Mouse (Mus musculus): Measurements from ENCODE around the gene Nudt17. TPM values are rescaled to one million over a fixed set of nuclear protein-coding genes. Genes with fewer than 3 reads are reported as not detected.
"Not testable (repeated sequence)": the region's sequence is repeated elsewhere in the genome, so short reads cannot be mapped to it uniquely, and the experiment has no call there.

Nudt17 gene
- total RNA-seq (2017), result 1.2 TPM in 2 replicates

- ATAC-seq (ENCODE audit: extremely low read depth, insufficient number of reproducible peaks, low FRiP score, poor library complexity, severe bottlenecking), result peak; percentile 59
Measured at GRCm38 (mm10) chr3:96707903-96708683, at the start of gene Nudt17. Gene Nudt17, minus strand, starts transcription at chr3:96708562.

- ATAC-seq (ENCODE audit: extremely low read depth, insufficient number of reproducible peaks, low FRiP score, poor library complexity, severe bottlenecking), result no peak
Measured at GRCm38 (mm10) chr3:96757691-96758090, 49.3 kb upstream of the Nudt17 start.

- no peak for ATAC-seq (ENCODE audit: extremely low read depth, insufficient number of reproducible peaks, low FRiP score, poor library complexity, severe bottlenecking)
Measured at GRCm38 (mm10) chr3:96755935-96756334, 47.6 kb upstream of the Nudt17 start.

- ATAC-seq (ENCODE audit: extremely low read depth, insufficient number of reproducible peaks, low FRiP score, poor library complexity, severe bottlenecking), result no peak
Measured at GRCm38 (mm10) chr3:96746829-96747228, 38.5 kb upstream of the Nudt17 start.

GRCm38 (mm10) chr3:96744348-96744747 lies 36.0 kb upstream of the Nudt17 start:
- ATAC-seq (ENCODE audit: extremely low read depth, insufficient number of reproducible peaks, low FRiP score, poor library complexity, severe bottlenecking), result no peak

- ATAC-seq (ENCODE audit: extremely low read depth, insufficient number of reproducible peaks, low FRiP score, poor library complexity, severe bottlenecking), result not testable (repeated sequence)
Measured at GRCm38 (mm10) chr3:96740279-96740678, 31.9 kb upstream of the Nudt17 start.

GRCm38 (mm10) chr3:96737995-96738394 lies 29.6 kb upstream of the Nudt17 start:
- no peak for ATAC-seq (ENCODE audit: extremely low read depth, insufficient number of reproducible peaks, low FRiP score, poor library complexity, severe bottlenecking)

- ATAC-seq (ENCODE audit: extremely low read depth, insufficient number of reproducible peaks, low FRiP score, poor library complexity, severe bottlenecking), result no peak
Measured at GRCm38 (mm10) chr3:96737013-96737740, 28.8 kb upstream of the Nudt17 start.

- ATAC-seq (ENCODE audit: extremely low read depth, insufficient number of reproducible peaks, low FRiP score, poor library complexity, severe bottlenecking), result no peak
Measured at GRCm38 (mm10) chr3:96735200-96735599, 26.8 kb upstream of the Nudt17 start.

GRCm38 (mm10) chr3:96733984-96734383 lies 25.6 kb upstream of the Nudt17 start:
- ATAC-seq (ENCODE audit: extremely low read depth, insufficient number of reproducible peaks, low FRiP score, poor library complexity, severe bottlenecking), result no peak

GRCm38 (mm10) chr3:96730785-96731184 lies 22.4 kb upstream of the Nudt17 start:
- no peak for ATAC-seq (ENCODE audit: extremely low read depth, insufficient number of reproducible peaks, low FRiP score, poor library complexity, severe bottlenecking)

- no peak for ATAC-seq (ENCODE audit: extremely low read depth, insufficient number of reproducible peaks, low FRiP score, poor library complexity, severe bottlenecking)
Measured at GRCm38 (mm10) chr3:96729403-96729784, 21.0 kb upstream of the Nudt17 start.

- ATAC-seq (ENCODE audit: extremely low read depth, insufficient number of reproducible peaks, low FRiP score, poor library complexity, severe bottlenecking), result no peak
Measured at GRCm38 (mm10) chr3:96728634-96729402, 20.5 kb upstream of the Nudt17 start.

- ATAC-seq (ENCODE audit: extremely low read depth, insufficient number of reproducible peaks, low FRiP score, poor library complexity, severe bottlenecking), result no peak
Measured at GRCm38 (mm10) chr3:96727828-96728633, 19.7 kb upstream of the Nudt17 start.

- peak; percentile 97 for ATAC-seq (ENCODE audit: extremely low read depth, insufficient number of reproducible peaks, low FRiP score, poor library complexity, severe bottlenecking)
Measured at GRCm38 (mm10) chr3:96727343-96727827, 19.0 kb upstream of the Nudt17 start, which contains the start of the genes Polr3c and Rnf115. Gene Polr3c, minus strand, starts transcription at chr3:96727628. Gene Rnf115, plus strand, starts transcription at chr3:96727664.

- ATAC-seq (ENCODE audit: extremely low read depth, insufficient number of reproducible peaks, low FRiP score, poor library complexity, severe bottlenecking), result no peak
Measured at GRCm38 (mm10) chr3:96719173-96719572, 10.8 kb upstream of the Nudt17 start.

GRCm38 (mm10) chr3:96715854-96716253 lies 7.5 kb upstream of the Nudt17 start:
- no peak for ATAC-seq (ENCODE audit: extremely low read depth, insufficient number of reproducible peaks, low FRiP score, poor library complexity, severe bottlenecking)

- no peak for ATAC-seq (ENCODE audit: extremely low read depth, insufficient number of reproducible peaks, low FRiP score, poor library complexity, severe bottlenecking)
Measured at GRCm38 (mm10) chr3:96714286-96714685, 5.9 kb upstream of the Nudt17 start.

GRCm38 (mm10) chr3:96708684-96709064 lies 312 bp upstream of the Nudt17 start:
- no peak for ATAC-seq (ENCODE audit: extremely low read depth, insufficient number of reproducible peaks, low FRiP score, poor library complexity, severe bottlenecking)

All from neutrophil, adult 5-6 weeks (primary cell).